In the genomic region with DNA sequence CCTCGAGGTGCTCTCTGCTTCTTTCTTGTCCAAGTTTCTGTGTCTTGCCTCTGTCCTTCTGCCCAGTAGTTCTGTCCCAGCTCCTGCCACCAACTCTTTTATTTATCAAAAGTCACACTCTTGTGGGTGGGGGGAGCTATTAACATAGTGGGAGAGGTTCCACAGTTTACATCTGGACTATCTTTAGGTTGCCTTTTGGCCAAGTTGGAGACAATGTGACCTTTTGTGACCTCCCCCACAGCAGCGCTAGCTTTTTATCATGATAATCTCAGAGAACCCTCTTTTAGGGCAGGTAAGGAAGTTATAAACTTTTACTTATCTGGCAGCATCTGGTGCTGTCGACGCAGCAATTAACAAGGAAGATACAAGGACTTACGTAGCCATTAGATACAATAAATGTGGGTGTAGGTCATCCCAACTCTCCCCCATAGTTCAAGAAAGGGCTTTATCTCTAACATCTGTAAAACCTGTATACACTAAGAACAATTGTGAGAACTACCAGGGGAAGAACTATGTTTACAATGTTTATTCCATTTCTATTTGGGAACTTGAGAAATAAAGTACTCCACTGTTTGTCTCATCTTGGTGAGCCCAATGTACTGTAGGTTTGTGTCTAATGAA, we compare ENCODE assay signal across 38 mouse cellular contexts. TPM values are rescaled to one million over a fixed set of nuclear protein-coding genes. Genes with fewer than 3 reads are reported as not detected.
DNase-seq lines count a peak whose midpoint lies in the region; ATAC-seq lines count a peak whose summit lies in the region.
"Had no signal": no experiment of that assay in that cellular context is flagged by ENCODE, and none has a peak within 500 bp of the region (broad histone marks: within the 10 kb centered on the region; RNA-seq: fewer than 3 reads in every experiment).

No protein-coding gene starts in this region.

- no peaks in the 10 kb centered on the region for H3K27me3 ChIP-seq in heart, embryonic 16.5 days (ENCODE audit: control insufficient read depth, insufficient read depth, low read length)
- H3K27me3 ChIP-seq: embryonic facial prominence, embryonic 12.5 days; heart, embryonic 15.5 days; hindbrain, embryonic 15.5 days; kidney, embryonic 15.5 days; limb, embryonic 15.5 days; liver, embryonic 13.5 days; midbrain, embryonic 13.5 days; stomach, embryonic 15.5 days had no signal

- no peaks in the 10 kb centered on the region; the same call in none of the 2 replicates for H3K9me3 ChIP-seq in heart, embryonic 16.5 days (replicated peaks; ENCODE audit: control insufficient read depth, low read length)
- H3K9me3 ChIP-seq: embryonic facial prominence, embryonic 12.5 days; heart, embryonic 15.5 days; hindbrain, embryonic 10.5 days; hindbrain, embryonic 15.5 days; kidney, embryonic 15.5 days; limb, embryonic 10.5 days; limb, embryonic 15.5 days; liver, embryonic 13.5 days; midbrain, embryonic 13.5 days; stomach, embryonic 15.5 days had no signal

- H3K4me3 ChIP-seq in heart, embryonic 16.5 days (ENCODE audit: low read length) = no peak overlapping the region
- H3K4me3 ChIP-seq: embryonic facial prominence, embryonic 12.5 days; heart, embryonic 15.5 days; hindbrain, embryonic 10.5 days; hindbrain, embryonic 15.5 days; kidney, embryonic 15.5 days; layer of hippocampus, adult 2 months; limb, embryonic 10.5 days; limb, embryonic 15.5 days; liver, embryonic 13.5 days; midbrain, embryonic 13.5 days; stomach, embryonic 15.5 days had no signal

- H3K4me1 ChIP-seq in heart, embryonic 16.5 days (ENCODE audit: control insufficient read depth, insufficient read depth, low read length) = peaks cover 3% of the 10 kb centered on the region; the same call in 1 of the 2 replicates
- H3K4me1 ChIP-seq: embryonic facial prominence, embryonic 12.5 days; hindbrain, embryonic 10.5 days; hindbrain, embryonic 15.5 days; kidney, embryonic 15.5 days; limb, embryonic 10.5 days; limb, embryonic 15.5 days; liver, embryonic 13.5 days; midbrain, embryonic 13.5 days; stomach, embryonic 15.5 days had no signal

- DNase-seq in heart, postnatal 4 days = no peak
- peak; percentile 29 for DNase-seq in ZHBTc4 (ENCODE audit: low read depth, low spot score)
- DNase-seq in lung, postnatal 10 days = peak; percentile 55
- no peak for DNase-seq in right cerebral cortex, postnatal 10 days (ENCODE audit: low spot score in 2 of 2)
- DNase-seq in kidney, postnatal 25 days = no peak
- DNase-seq: adrenal gland, adult 8-10 months; cerebellum, adult 9-10 months; cerebellum, postnatal 36 days; embryo, embryonic 11 days; gastrocnemius, postnatal 36 days; kidney, adult 11 months; kidney, postnatal 36 days; layer of hippocampus, postnatal 36 days; liver, embryonic 13.5 days; lung, embryonic 14.5 days; retina, postnatal 1 day; right cerebral cortex, postnatal 25 days; thymus, postnatal 14 days had no signal

- peak overlapping the region; percentile 39 for H3K27ac ChIP-seq in heart, embryonic 16.5 days (ENCODE audit: low read length)
- H3K27ac ChIP-seq: embryonic facial prominence, embryonic 12.5 days; hindbrain, embryonic 10.5 days; hindbrain, embryonic 15.5 days; kidney, embryonic 15.5 days; layer of hippocampus, adult 2 months; limb, embryonic 10.5 days; limb, embryonic 15.5 days; liver, embryonic 13.5 days; midbrain, embryonic 13.5 days; stomach, embryonic 15.5 days had no signal

- no peak for ATAC-seq in heart, embryonic 16.5 days (replicated peaks; ENCODE audit: extremely low read depth, insufficient read depth, low FRiP score)
- ATAC-seq in megakaryocyte-erythroid progenitor cell, adult 5-6 weeks (replicated peaks; ENCODE audit: low FRiP score, low TSS enrichment, poor library complexity, severe bottlenecking) = peak; percentile 26; the same call in 1 of the 2 replicates
- ATAC-seq: CD4-positive, CD25-positive, alpha-beta regulatory T cell, adult 4 months; forebrain, embryonic 14.5 days; inflammation-experienced regulatory T-cells, adult 6 months; midbrain, embryonic 13.5 days had no signal

- 72% methylated on average over 5 of the region's 5 CpGs for WGBS in heart, embryonic 16.5 days

- H3K4me2 ChIP-seq in heart, embryonic 16.5 days (ENCODE audit: low read depth, low read length) = no peak overlapping the region
- H3K4me2 ChIP-seq: embryonic facial prominence, embryonic 12.5 days; heart, embryonic 15.5 days; hindbrain, embryonic 15.5 days; kidney, embryonic 15.5 days; limb, embryonic 15.5 days; liver, embryonic 13.5 days; lung, embryonic 14.5 days; midbrain, embryonic 13.5 days; stomach, embryonic 15.5 days had no signal

- H3K9ac ChIP-seq in heart, embryonic 16.5 days (ENCODE audit: low read length) = no peak overlapping the region
- H3K9ac ChIP-seq: embryonic facial prominence, embryonic 12.5 days; heart, embryonic 15.5 days; hindbrain, embryonic 15.5 days; kidney, embryonic 15.5 days; limb, embryonic 15.5 days; liver, embryonic 13.5 days; lung, embryonic 14.5 days; midbrain, embryonic 13.5 days; stomach, embryonic 15.5 days had no signal

- H3K36me3 ChIP-seq in heart, embryonic 16.5 days (ENCODE audit: control insufficient read depth, insufficient read depth) = no peaks in the 10 kb centered on the region
- H3K36me3 ChIP-seq: embryonic facial prominence, embryonic 12.5 days; heart, embryonic 15.5 days; hindbrain, embryonic 10.5 days; hindbrain, embryonic 15.5 days; kidney, embryonic 15.5 days; limb, embryonic 10.5 days; limb, embryonic 15.5 days; liver, embryonic 13.5 days; midbrain, embryonic 13.5 days; stomach, embryonic 15.5 days had no signal

RNA-seq across cellular contexts. Expression of a gene that starts 18.3 kb away (rescaled TPM):
- 0.24 TPM in 1 of 2 replicates, not detected in the other for polyA plus RNA-seq in heart, embryonic 16.5 days (2015; fragmentation: Nextera tagmentation; extraction: Ambion mirVana)
- total RNA-seq in heart, postnatal 4 days (2021) = not detected
- total RNA-seq in megakaryocyte-erythroid progenitor cell, adult 5-6 weeks (2014; fragmentation: Nextera tagmentation) = not detected in 2 replicates
- not detected in 2 replicates for total RNA-seq in megakaryocyte-erythroid progenitor cell, adult 5-6 weeks (2017)
- total RNA-seq: adrenal gland, adult 8-10 months; adrenal gland, postnatal 4 days; gastrocnemius, postnatal 36 days; layer of hippocampus, adult 2 months; layer of hippocampus, postnatal 36 days; megakaryocyte, adult 5-6 weeks; monocyte, adult 5-6 weeks had no signal
- polyA plus RNA-seq: CD4-positive, CD25-positive, alpha-beta regulatory T cell, adult 4 months; forebrain, embryonic 14.5 days; heart, embryonic 15.5 days; hindbrain, embryonic 15.5 days; inflammation-experienced regulatory T-cells, adult 6 months; kidney, embryonic 15.5 days; limb, embryonic 10.5 days; limb, embryonic 15.5 days; liver, embryonic 13.5 days; lung, embryonic 14.5 days; midbrain, embryonic 13.5 days; neural tube, embryonic 14.5 days; stomach, embryonic 15.5 days; urinary bladder, adult 2 months had no signal

Comparison
In these comparisons a context has a peak if more than half of its experiments do, and no peak if none do; other contexts are left out.
1. DNase-seq: peak in ZHBTc4 (single experiment) and lung, postnatal 10 days (single experiment); none in heart, postnatal 4 days (single experiment), right cerebral cortex, postnatal 10 days (0 of 2) and kidney, postnatal 25 days (0 of 2).